Mouse (Mus musculus) ZHBTc4 (cell line): ENCODE measurements around the gene Slc10a4.
"Not testable (repeated sequence)": the region's sequence is repeated elsewhere in the genome, so short reads cannot be mapped to it uniquely, and the experiment has no call there.

Experiments used
- DNase-seq: peaks from one replicate; pipeline ENCODE4 v3.0.0-alpha.2; 2011; ENCODE audit warnings: low read depth, low spot score

The Slc10a4 gene

GRCm38 (mm10) chr5:73006784-73007581, at the start of gene Slc10a4:
Slc10a4 (plus strand) TSS chr5:73006883.
- DNase-seq, result peak; percentile 49

- no peak for DNase-seq
Measured at GRCm38 (mm10) chr5:72957281-72957680, 49.4 kb upstream of the Slc10a4 start.

GRCm38 (mm10) chr5:72960096-72960495, 46.6 kb upstream of the Slc10a4 start:
- DNase-seq, result no peak

GRCm38 (mm10) chr5:72965706-72966105, 41.0 kb upstream of the Slc10a4 start:
- DNase-seq, result no peak

GRCm38 (mm10) chr5:72972435-72972834, 34.2 kb upstream of the Slc10a4 start:
- no peak for DNase-seq

- peak; percentile 72 for DNase-seq
Measured at GRCm38 (mm10) chr5:72972934-72973333, 33.7 kb upstream of the Slc10a4 start.

GRCm38 (mm10) chr5:72974602-72975001, 32.1 kb upstream of the Slc10a4 start, which contains the start of gene Gm10135:
Gm10135 (minus strand) TSS chr5:72974702.
- DNase-seq, result no peak

- no peak for DNase-seq
Measured at GRCm38 (mm10) chr5:72975996-72976395, 30.7 kb upstream of the Slc10a4 start.

- DNase-seq, result no peak
Measured at GRCm38 (mm10) chr5:72976539-72976938, 30.1 kb upstream of the Slc10a4 start.

- DNase-seq, result peak; percentile 76
Measured at GRCm38 (mm10) chr5:72984091-72984490, 22.6 kb upstream of the Slc10a4 start.

- no peak for DNase-seq
Measured at GRCm38 (mm10) chr5:72987786-72988185, 18.9 kb upstream of the Slc10a4 start.

- DNase-seq, result no peak
Measured at GRCm38 (mm10) chr5:72989756-72990155, 16.9 kb upstream of the Slc10a4 start.

GRCm38 (mm10) chr5:72992474-72992873, 14.2 kb upstream of the Slc10a4 start:
- no peak for DNase-seq

GRCm38 (mm10) chr5:72994424-72994823, 12.3 kb upstream of the Slc10a4 start:
- DNase-seq, result no peak

GRCm38 (mm10) chr5:72994928-72995327, 11.8 kb upstream of the Slc10a4 start:
- DNase-seq, result no peak

- no peak for DNase-seq
Measured at GRCm38 (mm10) chr5:72995379-72995778, 11.3 kb upstream of the Slc10a4 start.

GRCm38 (mm10) chr5:72998546-72998945, 8.1 kb upstream of the Slc10a4 start:
- DNase-seq, result not testable (repeated sequence)

GRCm38 (mm10) chr5:73004046-73004445, 2.6 kb upstream of the Slc10a4 start:
- DNase-seq, result no peak

- no peak for DNase-seq
Measured at GRCm38 (mm10) chr5:73007582-73007959, 888 bp downstream of the Slc10a4 start.

GRCm38 (mm10) chr5:73008230-73008629, 1.5 kb downstream of the Slc10a4 start:
- peak; percentile 52 for DNase-seq

- DNase-seq, result peak; percentile 60
Measured at GRCm38 (mm10) chr5:73011806-73012205, 5.1 kb downstream of the Slc10a4 start.

GRCm38 (mm10) chr5:73012884-73013610, 6.4 kb downstream of the Slc10a4 start:
- peak; percentile 24 for DNase-seq
